Mouse (Mus musculus) liver, postnatal 0 days (tissue): Measurements from ENCODE around the gene Vcp. TPM values are rescaled to one million over a fixed set of nuclear protein-coding genes. Genes with fewer than 3 reads are reported as not detected.
A peak's percentile ranks its signal among the peaks of the same experiment; 100 is the strongest.

ENCODE experiments used
- ATAC-seq: fragments of 200-750 bp; cut with Nextera tagmentation; 2 replicates; pipeline ENCODE4 v1.8.0; 2017; ENCODE audit warnings: mild to moderate bottlenecking, moderate library complexity
- DNase-seq: peaks from one replicate; pipeline ENCODE4 v3.0.0-alpha.2; 2016
- H3K27ac ChIP-seq: fragments of 300-500 bp; sonication (generic); 2 replicates; pipeline ENCODE4 v1.5.1; 2014; ENCODE audit warnings: antibody characterized with exemption, moderate library complexity, mild to moderate bottlenecking, low read depth
- H3K27me3 ChIP-seq: fragments of 300-500 bp; sonication (generic); 2 replicates; pipeline ENCODE4 v1.6.1; 2014; ENCODE audit warnings: low read length, control low read depth, mixed read lengths; ENCODE audit not compliant: insufficient read depth
- H3K36me3 ChIP-seq: fragments of 300-500 bp; sonication (generic); replicated peaks from 2 replicates; pipeline ENCODE4 v1.6.1; 2014; ENCODE audit warnings: mild to moderate bottlenecking, control low read depth, low read length, moderate library complexity, mixed read lengths; ENCODE audit not compliant: insufficient read depth
- H3K4me1 ChIP-seq: fragments of 300-500 bp; sonication (generic); 2 replicates; pipeline ENCODE4 v1.6.1; 2014; ENCODE audit warnings: antibody characterized with exemption, mild to moderate bottlenecking, control low read depth; ENCODE audit not compliant: insufficient read depth
- H3K4me2 ChIP-seq: fragments of 300-500 bp; sonication (generic); 2 replicates; pipeline ENCODE4 v1.6.1; 2014; ENCODE audit warnings: low read depth, mild to moderate bottlenecking, low read length, moderate library complexity, mixed read lengths
- H3K4me3 ChIP-seq: fragments of 300-500 bp; sonication (generic); 2 replicates; pipeline ENCODE4 v1.5.1; 2014; ENCODE audit warnings: low read depth, low read length
- H3K9ac ChIP-seq: fragments of 300-500 bp; sonication (generic); replicated peaks from 2 replicates; pipeline ENCODE4 v1.6.1; 2014; ENCODE audit warnings: mild to moderate bottlenecking, moderate library complexity
- H3K9me3 ChIP-seq: fragments of 300-500 bp; sonication (generic); 2 replicates; pipeline ENCODE4 v1.6.1; 2016; ENCODE audit warnings: mild to moderate bottlenecking, control low read depth, low read length, mixed read lengths
- CTCF ChIP-seq: sonication (generic); IDR thresholded peaks from 2 replicates; pipeline ENCODE4 v1.5.1; 2016; ENCODE audit warnings: antibody characterized with exemption, low read depth
- EP300 ChIP-seq: IDR thresholded peaks from 2 replicates; pipeline ENCODE4 v1.6.1; 2016; ENCODE audit warnings: antibody characterized with exemption, low read depth, mild to moderate bottlenecking
- WGBS: fragments of 180-500 bp; shearing (Covaris S2); extraction: QIAGEN DNeasy Blood & Tissue Kit; methylation state at CpG from one replicate; pipeline ENCODE4 v1.1.7; 2014; ENCODE audit not compliant: insufficient replicate concordance; 5-methylcytosine and 5-hydroxymethylcytosine counted together
- polyA plus RNA-seq: library from polyadenylated mRNA; unstranded; fragments of >200 nt; fragmentation: Nextera tagmentation; extraction: Ambion mirVana; gene quantifications from 2 replicates; pipeline ENCODE4 v1.2.1, GENCODE M21; 2015

Vcp gene
- polyA plus RNA-seq, 1 experiment from 2014 or later: 145 TPM

GRCm38 (mm10) chr4:43030780-43031230 lies 30.5 kb upstream of the Vcp start:
- Histone ChIP-seq H3K4me1 (peaks cover 10% of the 10 kb centered on the region; the same call in 1 of the 2 replicates), H3K27ac (peak overlapping the region; percentile 79), H3K4me2 (peak overlapping the region; percentile 82), H3K4me3 (peak overlapping the region; percentile 79), H3K9me3 (no peaks in the 10 kb centered on the region), H3K36me3 (peaks cover 50% of the 10 kb centered on the region), H3K27me3 (no peaks in the 10 kb centered on the region), H3K9ac (peak overlapping the region; percentile 86)
- ATAC-seq (peak; percentile 66), DNase-seq (peak; percentile 64)
- under 1% methylated on average over 28 of the region's 28 CpGs for WGBS
- TF ChIP-seq EP300: no peak
- TF ChIP-seq CTCF: no peak

GRCm38 (mm10) chr4:43030352-43030751 lies 30.0 kb upstream of the Vcp start:
- Histone ChIP-seq H3K36me3 (peaks cover 46% of the 10 kb centered on the region), H3K9ac (peak overlapping the region; percentile 86), H3K27ac (peak overlapping the region; percentile 79), H3K9me3 (no peaks in the 10 kb centered on the region), H3K27me3 (no peaks in the 10 kb centered on the region), H3K4me1 (peaks cover 9% of the 10 kb centered on the region; the same call in 1 of the 2 replicates), H3K4me3 (peak overlapping the region; percentile 79), H3K4me2 (peak overlapping the region; percentile 82)
- DNase-seq: no peak
- WGBS: 61% methylated on average over 9 of the region's 9 CpGs
- TF ChIP-seq EP300: no peak
- no peak for TF ChIP-seq CTCF
- ATAC-seq: no peak

GRCm38 (mm10) chr4:43029749-43030148 lies 29.4 kb upstream of the Vcp start:
- TF ChIP-seq CTCF (no peak), EP300 (no peak)
- H3K4me3 ChIP-seq: 0 out of 2 replicates have a peak overlapping the region, but pooled peaks have one; percentile 79
- H3K4me1 ChIP-seq: peaks cover 13% of the 10 kb centered on the region
- peak overlapping the region; percentile 86; the same call in 1 of the 2 replicates for H3K9ac ChIP-seq
- no peaks in the 10 kb centered on the region for H3K27me3 ChIP-seq
- H3K27ac ChIP-seq: no peak overlapping the region
- H3K36me3 ChIP-seq: peaks cover 42% of the 10 kb centered on the region
- DNase-seq (no peak), ATAC-seq (no peak)
- H3K9me3 ChIP-seq: no peaks in the 10 kb centered on the region
- H3K4me2 ChIP-seq: peak overlapping the region; percentile 82
- 87% methylated on average over 9 of the region's 9 CpGs for WGBS

GRCm38 (mm10) chr4:43029121-43029520 lies 28.8 kb upstream of the Vcp start:
- peaks cover 15% of the 10 kb centered on the region for H3K4me1 ChIP-seq
- TF ChIP-seq CTCF: no peak
- no peak for TF ChIP-seq EP300
- no peaks in the 10 kb centered on the region for H3K9me3 ChIP-seq
- no peaks in the 10 kb centered on the region for H3K27me3 ChIP-seq
- H3K36me3 ChIP-seq: peaks cover 39% of the 10 kb centered on the region
- no peak overlapping the region for H3K4me2 ChIP-seq
- DNase-seq (no peak), ATAC-seq (no peak)
- 93% methylated on average over 7 of the region's 7 CpGs for WGBS
- no peak overlapping the region for H3K4me3 ChIP-seq
- no peak overlapping the region for H3K27ac ChIP-seq
- H3K9ac ChIP-seq: no peak overlapping the region

- H3K4me3 ChIP-seq: peak within 1 kb of the TSS; percentile 69
Observed at GRCm38 (mm10) chr4:43025084-43025960, 25.0 kb upstream of the Vcp start, which contains the start of gene Pigo. TSS of gene Pigo (minus strand) at chr4:43025819.

GRCm38 (mm10) chr4:43024673-43025072 lies 24.4 kb upstream of the Vcp start:
- H3K27ac ChIP-seq: peak overlapping the region; percentile 97; the same call in 1 of the 2 replicates
- H3K36me3 ChIP-seq: peaks cover 46% of the 10 kb centered on the region
- WGBS: 76% methylated on average over 14 of the region's 14 CpGs
- H3K9me3 ChIP-seq: no peaks in the 10 kb centered on the region
- TF ChIP-seq EP300 (no peak), CTCF (no peak)
- peak overlapping the region; percentile 83 for H3K4me2 ChIP-seq
- peak overlapping the region; percentile 69 for H3K4me3 ChIP-seq
- H3K9ac ChIP-seq: peak overlapping the region; percentile 76
- H3K27me3 ChIP-seq: no peaks in the 10 kb centered on the region
- ATAC-seq (no peak), DNase-seq (no peak)
- H3K4me1 ChIP-seq: peaks cover 7% of the 10 kb centered on the region

More at GRCm38 (mm10) chr4:43025084-43025960, 25.0 kb upstream of the Vcp start, which contains the start of gene Pigo:
- H3K27me3 ChIP-seq: no peaks in the 10 kb centered on the region
- H3K4me2 ChIP-seq: peak within 1 kb of the TSS; percentile 83
- TF ChIP-seq EP300 (peak; percentile 54; the same call in 1 of the 2 replicates), CTCF (peak; percentile 95)
- DNase-seq (peak; percentile 96), ATAC-seq (peak; percentile 97)
- H3K9me3 ChIP-seq: no peaks in the 10 kb centered on the region
- H3K27ac ChIP-seq: peak within 1 kb of the TSS; percentile 97
- peak within 1 kb of the TSS; percentile 76 for H3K9ac ChIP-seq
- 6% methylated on average over 42 of the region's 42 CpGs for WGBS
- peaks cover 48% of the 10 kb centered on the region for H3K36me3 ChIP-seq
- peaks cover 12% of the 10 kb centered on the region for H3K4me1 ChIP-seq
